Mouse (Mus musculus) ES-Bruce4 (cell line): ENCODE measurements around the gene Dst.

Experiments
- CTCF ChIP-seq: IDR thresholded peaks from one replicate; pipeline ENCODE4 v1.8.1; 2011; ENCODE audit warnings: low read depth, low read length
- POLR2A ChIP-seq: IDR thresholded peaks from one replicate; pipeline ENCODE4 v1.8.1; 2011; ENCODE audit warnings: low read length; ENCODE audit not compliant: insufficient read depth

- TF ChIP-seq CTCF = no peak
- TF ChIP-seq POLR2A = no peak
Measured at GRCm38 (mm10) chr1:34120602-34121001, 212.6 kb downstream of the Dst start.
